Mouse (Mus musculus): Measurements from ENCODE around the gene Efemp2. TPM values are rescaled to one million over a fixed set of nuclear protein-coding genes. Genes with fewer than 3 reads are reported as not detected.
"Not testable (repeated sequence)": the region's sequence is repeated elsewhere in the genome, so short reads cannot be mapped to it uniquely, and the experiment has no call there.

Gene Efemp2
- polyA plus RNA-seq, 3 experiments from 2014 or later, result 2.9 to 4.3 (median 3.8) TPM

GRCm38 (mm10) chr19:5480016-5480415, 6.3 kb downstream of the Efemp2 start:
- no peak for ATAC-seq

GRCm38 (mm10) chr19:5481398-5481797, 7.6 kb downstream of the Efemp2 start:
- ATAC-seq, result no peak

DNA sequence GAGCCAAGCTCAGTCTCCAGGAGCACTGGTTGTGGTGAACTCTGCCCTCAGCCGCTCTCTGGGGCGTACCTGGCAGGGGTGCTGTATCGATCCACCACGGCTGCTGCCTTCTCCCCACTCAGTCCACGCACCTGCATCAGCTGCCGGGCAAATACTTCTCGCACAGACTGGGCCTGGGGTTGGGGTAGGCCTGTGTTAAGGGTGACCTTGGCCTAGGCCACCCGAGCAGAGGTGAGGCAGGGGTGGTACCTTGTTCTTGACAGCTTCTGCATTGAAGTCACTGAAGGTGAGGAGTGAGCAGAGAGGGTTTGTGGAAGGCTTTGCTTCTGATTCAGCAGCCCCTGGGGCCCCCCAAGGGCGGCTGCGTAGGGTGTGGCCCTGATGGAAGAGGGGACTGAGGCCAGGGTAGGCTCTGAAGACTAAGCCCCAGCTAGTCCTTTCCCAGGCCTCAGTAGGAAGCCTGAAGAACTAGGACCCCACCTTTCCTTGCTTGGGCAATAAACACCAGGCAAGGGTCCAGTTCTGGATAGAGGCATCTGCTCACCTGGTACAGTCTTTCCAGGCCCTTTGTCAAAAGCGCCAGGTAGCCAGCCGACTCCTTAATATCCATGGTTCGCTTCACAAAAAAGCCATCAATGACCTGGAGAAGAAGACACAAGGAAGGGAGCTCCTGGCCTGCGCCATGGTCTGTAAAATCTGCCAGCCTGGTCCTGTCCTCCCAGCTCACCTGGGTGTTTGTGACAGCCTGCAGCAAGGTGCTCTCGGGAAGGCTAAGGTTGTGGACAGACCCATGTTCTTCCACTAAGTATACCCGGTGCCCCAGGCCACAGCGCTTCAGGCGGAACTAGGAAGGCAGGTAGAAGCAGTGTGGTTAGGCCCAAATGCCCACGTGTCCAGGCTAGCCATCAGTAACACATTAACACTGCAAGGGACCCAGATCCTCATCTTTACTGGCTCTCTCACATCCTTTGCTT, 9.9 kb downstream of the Efemp2 start:
- no peak for ATAC-seq

DNA sequence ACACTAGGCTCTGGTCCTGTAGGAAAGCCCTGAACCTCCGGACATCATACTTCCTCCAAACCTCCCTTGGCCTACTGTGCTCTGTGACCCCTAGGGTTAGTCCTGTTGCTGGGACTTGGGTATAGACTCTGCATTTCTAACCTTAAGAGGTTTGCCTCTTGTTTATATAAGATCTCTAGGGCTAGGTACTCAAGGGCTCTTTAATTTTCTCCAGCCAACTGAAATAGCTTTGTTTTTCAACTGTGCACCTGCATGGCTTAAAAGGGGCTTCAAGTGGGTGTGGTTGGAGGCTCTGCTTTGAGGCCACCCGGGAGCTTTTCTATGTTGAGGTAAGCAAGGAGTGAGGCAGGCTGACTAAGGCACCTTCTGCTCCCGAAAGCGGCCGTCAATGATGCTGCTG, 10.7 kb downstream of the Efemp2 start:
- ATAC-seq, result no peak

- ATAC-seq, result no peak
These were observed 11.6 kb downstream of the Efemp2 start for GRCm38 (mm10) chr19:5485371-5485770.

- ATAC-seq, result no peak
These were observed 12.1 kb downstream of the Efemp2 start for GRCm38 (mm10) chr19:5485821-5486220.

- ATAC-seq, result no peak
These were observed 12.5 kb downstream of the Efemp2 start for GRCm38 (mm10) chr19:5486286-5486685.

- ATAC-seq, result no peak
These were observed 13.0 kb downstream of the Efemp2 start for GRCm38 (mm10) chr19:5486771-5487170.

DNA sequence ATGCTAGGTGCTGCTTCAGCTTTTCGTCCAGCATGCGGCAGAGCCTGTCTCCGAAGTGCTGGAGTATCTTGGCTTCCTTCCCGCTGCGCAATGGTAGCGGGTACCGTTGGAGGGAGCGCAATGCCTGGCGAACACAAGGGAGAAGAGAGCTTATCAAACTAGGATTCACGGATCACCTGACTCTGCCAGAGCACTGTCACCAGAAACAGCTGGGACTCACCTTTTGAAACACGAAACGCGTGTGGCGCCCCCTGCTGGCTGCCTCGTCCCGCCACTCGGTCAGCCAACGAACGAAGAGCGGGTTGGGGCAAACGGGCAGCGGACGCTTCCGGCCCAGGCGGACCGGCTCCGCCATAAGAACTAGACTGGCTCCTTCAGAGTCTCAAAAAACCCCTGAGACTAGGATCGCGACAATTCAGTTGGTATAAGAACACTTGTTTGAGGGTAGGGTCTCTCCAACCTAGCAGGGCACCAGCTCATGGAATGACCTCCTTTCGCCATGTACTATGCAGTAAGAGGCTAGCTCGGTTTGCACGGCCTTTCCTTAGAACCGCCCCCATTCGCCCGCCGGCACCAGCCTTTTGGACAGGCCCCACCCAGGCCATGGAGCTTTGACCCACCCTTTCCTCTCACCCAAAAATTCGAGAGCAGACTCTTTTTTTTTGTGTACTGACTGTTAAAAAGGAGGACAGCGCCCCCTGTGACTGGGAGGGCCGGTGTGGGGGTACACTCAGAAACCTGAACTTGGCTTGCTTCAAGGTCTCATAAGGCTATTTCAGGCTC, 14.2 kb downstream of the Efemp2 start, which contains the start of gene Mus81:
TSS of gene Mus81 (minus strand) at position 635 of the 783 bp plus-strand sequence.
- ATAC-seq, result peak; percentile 32

- ATAC-seq, result peak; percentile 69
These were observed 15.3 kb downstream of the Efemp2 start for GRCm38 (mm10) chr19:5488878-5489571.

DNA sequence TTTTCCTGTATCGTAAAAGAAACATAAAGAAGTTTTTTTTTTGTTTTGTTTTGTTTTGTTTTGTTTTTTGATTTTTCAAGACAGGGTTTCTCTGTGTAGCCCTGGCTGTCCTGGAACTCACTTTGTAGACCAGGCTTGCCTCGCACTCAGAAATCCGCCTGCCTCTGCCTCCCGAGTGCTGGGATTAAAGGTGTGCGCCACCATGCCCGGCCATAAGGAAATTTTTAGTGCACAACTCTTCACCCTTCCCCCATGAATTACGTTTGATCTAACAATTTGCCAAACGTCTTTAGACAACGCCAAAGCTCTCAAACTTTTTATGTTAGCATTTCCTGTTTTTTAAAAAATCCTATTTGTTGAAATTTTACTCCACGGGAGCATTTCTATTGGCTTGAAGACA, 16.0 kb downstream of the Efemp2 start:
- ATAC-seq, result not testable (repeated sequence)

GRCm38 (mm10) chr19:5490313-5490897, 16.7 kb downstream of the Efemp2 start, which contains the start of gene Cfl1:
Gene Cfl1, plus strand, starts transcription at chr19:5490455.
- ATAC-seq, result peak; percentile 57

DNA sequence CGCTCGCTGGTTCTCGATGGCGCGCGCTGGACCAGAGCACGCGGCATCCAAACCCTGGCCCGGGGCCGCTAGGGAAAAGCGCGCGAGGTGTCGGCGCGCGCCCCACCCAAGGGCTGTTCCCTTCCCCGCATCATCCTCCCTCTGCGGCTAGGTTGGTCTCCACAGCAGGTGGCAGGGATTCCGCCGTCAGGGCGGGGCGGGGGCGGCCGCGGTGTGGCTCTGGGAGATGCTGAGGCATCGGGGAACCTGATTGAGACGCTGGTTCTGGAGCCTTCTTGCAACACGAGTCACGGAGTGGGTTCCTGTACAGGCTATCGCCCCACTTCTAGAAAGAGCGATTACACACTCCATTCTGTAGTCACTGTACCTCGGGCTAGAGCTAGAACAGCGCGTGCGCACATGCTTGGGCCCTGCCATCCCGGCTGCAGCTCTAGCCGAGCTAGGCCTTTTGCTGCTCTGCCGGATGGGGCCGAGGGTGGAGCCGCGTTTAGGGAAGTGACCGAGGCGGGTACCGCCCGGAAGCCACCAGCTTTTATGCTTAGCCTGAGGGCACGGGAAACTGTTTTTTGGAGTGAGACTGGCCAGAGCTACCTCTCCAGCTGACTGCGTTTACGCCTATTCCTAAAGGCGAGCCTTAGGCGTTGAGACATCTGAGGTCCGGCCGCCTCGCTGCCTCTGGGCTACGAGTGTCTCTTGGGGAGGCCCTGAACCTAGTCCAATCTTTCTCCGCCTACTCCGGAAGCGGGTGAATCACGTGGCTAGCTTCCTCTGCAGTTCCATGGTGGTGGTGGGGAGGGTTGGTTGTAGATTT, 17.3 kb downstream of the Efemp2 start:
- ATAC-seq, result peak; percentile 42

- no peak for ATAC-seq
These were observed 18.9 kb downstream of the Efemp2 start for GRCm38 (mm10) chr19:5492641-5493040.

DNA sequence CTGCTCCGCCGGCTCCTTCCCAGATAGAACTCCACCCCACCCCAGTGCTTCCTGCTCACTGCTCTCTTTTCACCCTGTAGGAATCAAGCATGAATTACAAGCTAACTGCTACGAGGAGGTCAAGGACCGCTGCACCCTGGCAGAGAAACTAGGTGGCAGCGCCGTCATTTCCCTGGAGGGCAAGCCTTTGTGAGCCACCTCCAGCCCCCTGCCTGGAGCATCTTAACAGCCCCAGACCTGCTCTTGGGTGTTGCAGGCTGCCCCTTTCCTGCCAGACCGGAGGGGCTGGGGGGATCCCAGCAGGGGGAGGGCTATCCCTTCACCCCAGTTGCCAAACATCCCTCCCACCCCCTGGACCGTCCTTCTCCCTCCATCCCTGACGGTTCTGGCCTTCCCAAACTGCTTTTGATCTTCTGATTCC, 19.6 kb downstream of the Efemp2 start:
- not testable (repeated sequence) for ATAC-seq

DNA sequence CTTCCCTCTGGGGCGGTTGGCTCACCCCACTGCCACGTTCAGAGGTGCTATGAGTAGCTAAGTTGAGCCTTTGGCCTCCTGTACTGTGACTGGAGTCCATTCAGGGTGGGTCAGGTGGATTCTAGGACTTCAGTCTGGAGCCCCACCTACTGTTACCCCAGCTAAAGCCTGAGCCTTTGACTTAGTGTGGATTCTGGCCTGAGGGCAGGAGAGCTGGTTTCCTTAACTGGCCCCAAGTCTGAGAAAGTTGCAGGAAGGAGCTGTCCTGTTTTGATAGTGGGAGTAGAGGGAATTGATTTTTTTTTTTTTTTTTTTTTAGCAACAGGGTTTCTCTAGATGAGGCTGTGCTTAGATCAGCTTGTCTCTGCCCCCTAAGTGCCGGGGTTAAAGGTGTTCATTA, 20.6 kb downstream of the Efemp2 start:
- no peak for ATAC-seq

DNA sequence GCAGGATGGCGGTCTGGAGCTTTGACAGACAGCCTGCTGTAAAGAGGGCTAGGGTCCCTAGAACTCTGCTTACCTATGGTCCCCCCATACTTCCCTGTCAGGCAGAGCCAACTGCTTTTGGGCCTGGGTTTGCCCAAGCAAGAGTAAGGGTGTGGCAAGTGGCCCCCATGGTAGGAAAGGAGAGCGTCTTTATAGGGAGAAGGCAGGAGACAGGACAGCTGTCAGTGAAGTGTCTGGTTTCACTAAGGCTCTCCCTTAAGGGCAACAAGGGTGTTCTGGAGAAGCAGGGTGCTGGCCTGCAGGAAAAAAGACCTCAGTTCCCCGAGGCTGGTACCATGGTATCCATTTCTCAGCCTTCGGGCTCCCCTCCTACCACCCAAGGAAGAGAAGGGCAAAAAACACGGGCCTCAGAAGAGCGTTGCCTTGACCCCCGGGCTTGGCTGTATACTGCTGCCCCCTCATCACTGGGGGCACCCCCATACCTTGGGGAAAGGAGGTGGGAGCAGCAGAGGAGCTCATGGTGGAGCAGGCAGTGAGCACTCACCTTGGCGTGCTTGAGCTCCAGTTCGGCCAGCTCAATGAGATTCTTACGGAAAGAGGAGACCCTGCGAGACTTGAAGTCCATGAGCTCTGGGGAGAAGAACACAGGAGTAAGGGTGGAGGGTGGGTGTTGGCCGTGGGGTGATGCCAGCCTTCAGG, 21.7 kb downstream of the Efemp2 start:
- ATAC-seq, result no peak

DNA sequence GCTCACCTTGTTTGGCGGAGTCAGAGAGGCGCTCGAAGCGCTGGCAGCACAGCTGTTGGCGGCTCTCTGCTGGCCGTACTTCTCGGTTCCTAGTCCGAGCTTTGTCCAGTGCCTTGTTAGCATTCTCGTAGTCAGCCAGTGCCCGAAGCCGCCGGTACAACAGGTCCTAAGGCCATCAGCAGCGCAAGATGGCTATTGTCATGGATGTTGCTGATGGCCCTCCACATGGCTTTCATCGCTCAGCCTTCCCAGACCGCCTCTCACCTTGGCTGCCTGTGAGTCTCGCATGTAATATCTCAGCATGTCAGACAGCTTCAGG, 22.3 kb downstream of the Efemp2 start:
- no peak for ATAC-seq

DNA sequence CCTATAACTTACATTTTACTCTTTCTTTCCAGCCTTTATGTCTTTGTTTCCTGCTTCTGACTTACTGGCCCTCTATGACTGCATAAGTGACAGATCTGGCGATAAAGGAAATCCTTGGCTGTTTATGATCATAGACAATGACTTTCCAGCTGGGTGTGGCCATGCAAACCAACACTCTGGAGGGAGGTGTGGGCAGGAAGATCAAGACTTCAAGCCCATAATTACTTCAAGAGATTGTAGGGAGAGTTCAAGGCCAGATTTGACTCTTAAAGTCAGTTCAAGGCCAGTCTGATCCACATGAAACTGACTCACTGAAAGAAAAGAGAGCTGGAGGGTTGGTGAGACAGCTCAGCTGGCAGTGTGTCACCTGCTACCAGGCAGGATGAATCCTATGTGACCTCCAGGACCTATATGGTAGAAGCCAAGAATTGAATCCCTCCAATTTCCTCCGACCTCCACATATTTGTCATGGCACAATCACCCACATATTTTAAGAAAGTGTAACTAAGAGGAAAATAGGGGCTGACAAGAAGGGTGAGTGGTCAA, 26.6 kb downstream of the Efemp2 start:
- ATAC-seq, result no peak

DNA sequence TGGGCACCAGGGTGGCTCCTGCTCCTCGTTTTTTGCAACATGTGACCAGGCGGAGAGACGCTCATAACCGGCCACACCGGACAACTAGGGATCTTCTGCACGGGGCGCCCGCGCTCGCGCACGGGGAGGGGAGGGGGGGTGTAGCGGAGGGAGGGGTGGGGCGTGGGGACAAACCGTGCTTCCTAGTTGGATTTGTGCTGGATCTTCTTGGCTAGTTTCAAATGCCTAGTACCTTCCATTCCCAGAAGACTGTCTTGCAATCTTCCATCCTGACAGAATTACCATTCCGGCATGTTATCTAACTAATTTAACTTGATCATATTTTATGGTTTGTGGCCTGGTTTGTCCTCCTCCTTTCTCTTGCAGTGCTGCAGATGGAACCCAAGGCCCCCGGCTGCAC, 29.9 kb downstream of the Efemp2 start, which contains the start of gene 1700020D05Rik:
TSS of gene 1700020D05Rik (minus strand) at position 101 of the 400 bp plus-strand sequence.
- ATAC-seq, result no peak

Data from inflammation-experienced regulatory T-cells, adult 6 months (primary cell).